Mouse (Mus musculus) MEL (cell line): ENCODE measurements around the gene 1700011L22Rik. TPM values are rescaled to one million over a fixed set of nuclear protein-coding genes. Genes with fewer than 3 reads are reported as not detected.

Experiments used
- DNase-seq: peaks from one replicate; pipeline ENCODE4 v3.0.0; 2011; ENCODE audit warnings: low read depth, low spot score
- H3K27ac ChIP-seq: 2 replicates; pipeline ENCODE4 v1.5.1; 2012; ENCODE audit warnings: low read depth, mild to moderate bottlenecking, control low read depth, low read length, moderate library complexity; ENCODE audit not compliant: control insufficient read depth
- H3K27me3 ChIP-seq, 2 experiments: fragments of 150-350 bp in 1 of 2; sonication (generic) in 1 of 2; 2 replicates each; pipeline ENCODE4 v1.6.1; 2012; ENCODE audit warnings: low read length in 2 of 2, mild to moderate bottlenecking in 2 of 2, improper control_type of control experiment in 1 of 2, moderate library complexity in 1 of 2; ENCODE audit not compliant: insufficient read depth in 2 of 2, control insufficient read depth in 1 of 2
- H3K36me3 ChIP-seq, 2 experiments: 2 replicates each; pipeline ENCODE4 v1.6.1; 2012 to 2014; ENCODE audit warnings: low read length in 2 of 2, improper control_type of control experiment in 1 of 2, inconsistent platforms in 1 of 2, mild to moderate bottlenecking in 1 of 2; ENCODE audit not compliant: insufficient read depth in 2 of 2, control insufficient read depth in 1 of 2
- H3K4me1 ChIP-seq, 2 experiments: fragments of 150-350 bp in 1 of 2; sonication (generic) in 1 of 2; 2 replicates each; pipeline ENCODE4 v1.6.1; 2012; ENCODE audit warnings: low read length in 2 of 2, improper control_type of control experiment in 1 of 2, mild to moderate bottlenecking in 1 of 2; ENCODE audit not compliant: insufficient read depth in 2 of 2, control insufficient read depth in 1 of 2
- H3K4me3 ChIP-seq, 2 experiments: fragments of 150-350 bp in 1 of 2; sonication (generic) in 1 of 2; 2 replicates each; pipeline ENCODE4 v1.5.1; 2012; ENCODE audit warnings: low read depth in 2 of 2, low read length in 2 of 2, mild to moderate bottlenecking in 2 of 2, moderate library complexity in 2 of 2, control low read depth in 1 of 2, improper control_type of control experiment in 1 of 2; ENCODE audit not compliant: control insufficient read depth in 1 of 2, insufficient read depth in 1 of 2
- H3K79me2 ChIP-seq: 2 replicates; pipeline ENCODE4 v1.6.1; 2012; ENCODE audit warnings: mild to moderate bottlenecking, low read length, moderate library complexity; ENCODE audit not compliant: control insufficient read depth, poor library complexity, insufficient read depth
- H3K9ac ChIP-seq: 2 replicates; pipeline ENCODE4 v1.6.1; 2012; ENCODE audit warnings: low read depth, mild to moderate bottlenecking, control low read depth, low read length, moderate library complexity; ENCODE audit not compliant: control insufficient read depth, poor library complexity, severe bottlenecking
- H3K9me3 ChIP-seq: fragments of 150-350 bp; sonication (generic); replicated peaks from 2 replicates; pipeline ENCODE4 v1.6.1; 2012; ENCODE audit warnings: mild to moderate bottlenecking, low read length, improper control_type of control experiment, moderate library complexity; ENCODE audit not compliant: insufficient read depth
- BHLHE40 ChIP-seq: IDR thresholded peaks from 2 replicates; pipeline ENCODE4 v1.6.1; 2012; ENCODE audit warnings: low read depth, mild to moderate bottlenecking, inconsistent platforms, low read length, improper control_type of control experiment, borderline replicate concordance
- GABPA ChIP-seq: IDR thresholded peaks from 2 replicates; pipeline ENCODE4 v1.6.1; 2012; ENCODE audit warnings: low read depth, mild to moderate bottlenecking, inconsistent platforms, low read length, improper control_type of control experiment, moderate library complexity
- GATA1 ChIP-seq: IDR thresholded peaks from 2 replicates; pipeline ENCODE4 v1.6.1; 2011; ENCODE audit warnings: low read depth, low read length, improper control_type of control experiment
- HCFC1 ChIP-seq: IDR thresholded peaks from 2 replicates; pipeline ENCODE4 v1.6.1; 2012; ENCODE audit warnings: low read depth, mild to moderate bottlenecking, inconsistent platforms, low read length, improper control_type of control experiment, moderate library complexity
- JUND ChIP-seq: IDR thresholded peaks from 2 replicates; pipeline ENCODE4 v1.6.1; 2011; ENCODE audit warnings: low read depth, mild to moderate bottlenecking, improper control_type of control experiment, low read length
- MEF2A ChIP-seq: IDR thresholded peaks from 2 replicates; pipeline ENCODE4 v1.6.1; 2014; ENCODE audit warnings: low read depth, mild to moderate bottlenecking, inconsistent platforms, low read length, improper control_type of control experiment; ENCODE audit not compliant: poor library complexity, insufficient replicate concordance, severe bottlenecking; ENCODE audit errors: extremely low read depth
- MXI1 ChIP-seq: IDR thresholded peaks from 2 replicates; pipeline ENCODE4 v1.6.1; 2011; ENCODE audit warnings: mild to moderate bottlenecking, low read depth, low read length, improper control_type of control experiment
- MYB ChIP-seq: IDR thresholded peaks from 2 replicates; pipeline ENCODE4 v1.6.1; 2011; ENCODE audit warnings: mild to moderate bottlenecking, low read depth, low read length, improper control_type of control experiment
- POLR2AphosphoS2 ChIP-seq: IDR thresholded peaks from 2 replicates; pipeline ENCODE4 v1.6.1; 2011; ENCODE audit warnings: low read length, improper control_type of control experiment
- POLR2AphosphoS5 ChIP-seq: IDR thresholded peaks from 2 replicates; pipeline ENCODE4 v1.6.1; 2012; ENCODE audit warnings: low read depth, borderline replicate concordance, mild to moderate bottlenecking, inconsistent platforms, low read length, moderate library complexity, mixed read lengths
- RCOR1 ChIP-seq: IDR thresholded peaks from 2 replicates; pipeline ENCODE4 v1.6.1; 2012; ENCODE audit warnings: low read depth, mild to moderate bottlenecking, inconsistent platforms, low read length, improper control_type of control experiment
- TBP ChIP-seq: IDR thresholded peaks from 2 replicates; pipeline ENCODE4 v1.8.0; 2011; ENCODE audit warnings: low read depth, low read length, improper control_type of control experiment
- TCF12 ChIP-seq: IDR thresholded peaks from 2 replicates; pipeline ENCODE4 v1.6.1; 2014; ENCODE audit warnings: low read depth, mild to moderate bottlenecking, inconsistent platforms, low read length, improper control_type of control experiment, moderate library complexity
- ZKSCAN1 ChIP-seq: IDR thresholded peaks from 2 replicates; pipeline ENCODE4 v1.6.1; 2012; ENCODE audit warnings: low read depth, mild to moderate bottlenecking, inconsistent platforms, low read length, improper control_type of control experiment, moderate library complexity
- ZMIZ1 ChIP-seq: IDR thresholded peaks from 2 replicates; pipeline ENCODE4 v1.6.1; 2012; ENCODE audit warnings: low read depth, mild to moderate bottlenecking, inconsistent platforms, low read length, improper control_type of control experiment, moderate library complexity
- ZNF384 ChIP-seq: IDR thresholded peaks from 2 replicates; pipeline ENCODE4 v1.6.1; 2012; ENCODE audit warnings: low read depth, mild to moderate bottlenecking, inconsistent platforms, low read length, improper control_type of control experiment
- polyA plus RNA-seq, 2 experiments: library from polyadenylated mRNA; stranded (reverse) in 1 of 2; unstranded in 1 of 2; fragments of >175 nt in 1 of 2; fragments of >200 nt in 1 of 2; gene quantifications; 2 replicates each; pipeline versions ENCODE4 v1.2.1 to v1.2.4; 2012; ENCODE audit warnings: low replicate concordance in 2 of 2, low read depth in 1 of 2; ENCODE audit not compliant: insufficient read length in 2 of 2, insufficient read depth in 1 of 2, missing spikeins in 1 of 2
- total RNA-seq: library from RNA; depleted of rRNA; stranded (reverse); fragments of 300-350 nt; gene quantifications from 2 replicates; pipeline ENCODE4 v1.2.3, GENCODE M21; 2012

The 1700011L22Rik gene
- total and polyA plus RNA-seq, 3 experiments, result not detected

DNA sequence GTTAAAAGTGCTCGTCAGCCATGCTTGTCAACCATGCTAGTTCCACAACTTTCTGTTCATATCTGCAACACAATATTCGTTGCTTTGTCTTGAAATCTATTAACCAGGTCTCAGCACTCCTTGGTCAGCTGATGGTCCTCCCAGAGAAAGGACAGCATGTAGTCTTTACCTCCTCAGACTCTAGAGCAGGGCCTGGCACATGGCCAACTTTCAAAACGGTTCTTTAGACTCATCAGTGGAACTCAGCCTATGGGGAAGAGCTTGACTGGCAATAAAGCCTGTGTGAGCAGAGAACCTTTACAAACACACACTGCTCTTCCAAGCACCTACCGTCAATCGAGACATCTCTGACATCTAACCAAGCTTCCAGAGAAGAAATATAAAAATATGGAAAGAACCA is 41.2 kb upstream of the 1700011L22Rik start:
- Histone ChIP-seq H3K27ac (peak overlapping the region; percentile 61), H3K9ac (peak overlapping the region; percentile 43), H3K79me2 (peaks cover 2% of the 10 kb centered on the region; the same call in 1 of the 2 replicates), H3K4me1 (peaks cover 17 to 31% of the 10 kb centered on the region in 2 experiments), H3K4me3 (peak overlapping the region; percentile 46), H3K36me3 (peaks cover 0 to 40% of the 10 kb centered on the region in 2 experiments; a peak in 2 of 4 replicates), H3K9me3 (no peaks in the 10 kb centered on the region), H3K27me3 (no peaks in the 10 kb centered on the region)
- peak; percentile 77 for DNase-seq
- TF ChIP-seq ZNF384, result no peak
- 0 out of 2 replicates have a peak, but pooled peaks have one; percentile 44 for TF ChIP-seq MXI1
- TF ChIP-seq HCFC1, result no peak
- TF ChIP-seq POLR2AphosphoS2, result no peak
- TF ChIP-seq TBP, result peak; percentile 61

DNA sequence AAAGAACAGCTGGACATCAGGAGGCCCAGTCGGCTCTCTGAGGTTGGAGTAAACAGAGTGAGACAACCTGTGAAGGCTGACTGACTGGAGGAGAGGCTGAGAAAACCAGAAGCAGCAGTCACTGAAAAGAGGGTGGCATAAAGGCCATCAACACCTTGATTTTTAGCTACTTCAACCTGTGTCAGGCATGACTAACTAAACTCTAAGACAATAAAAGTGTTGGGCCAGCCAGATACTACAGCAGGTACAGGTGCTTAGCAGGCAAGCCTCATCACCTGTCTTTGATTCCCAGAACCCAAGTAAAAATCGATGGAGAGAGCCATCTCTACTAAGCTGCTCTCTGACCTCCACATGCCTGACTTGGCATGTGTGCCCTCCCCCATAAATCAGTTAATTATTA is 40.3 kb upstream of the 1700011L22Rik start:
- no peak for TF ChIP-seq ZNF384
- TF ChIP-seq TCF12, result no peak
- no peak for TF ChIP-seq POLR2AphosphoS5
- no peak for TF ChIP-seq RCOR1
- no peak for TF ChIP-seq TBP
- no peak for TF ChIP-seq ZMIZ1
- TF ChIP-seq GATA1, result no peak
- TF ChIP-seq BHLHE40, result no peak
- TF ChIP-seq MYB, result no peak
- TF ChIP-seq POLR2AphosphoS2, result no peak
- no peak for TF ChIP-seq GABPA
- no peak for TF ChIP-seq ZKSCAN1
- TF ChIP-seq JUND, result no peak
- TF ChIP-seq MEF2A, result no peak
- Histone ChIP-seq H3K4me1 (peaks cover 17 to 31% of the 10 kb centered on the region in 2 experiments), H3K27me3 (no peaks in the 10 kb centered on the region), H3K4me3 (peak overlapping the region in 1 of 2 experiments; percentile 35; a peak in 2 of 4 replicates), H3K9me3 (no peaks in the 10 kb centered on the region), H3K79me2 (no peaks in the 10 kb centered on the region), H3K36me3 (peaks cover 0 to 38% of the 10 kb centered on the region in 2 experiments; a peak in 2 of 4 replicates), H3K27ac (peak overlapping the region; percentile 79), H3K9ac (peak overlapping the region; percentile 35; the same call in 1 of the 2 replicates)
- no peak for DNase-seq
